Mouse (Mus musculus): Measurements from ENCODE around the gene Cpvl.

The Cpvl gene

DNA sequence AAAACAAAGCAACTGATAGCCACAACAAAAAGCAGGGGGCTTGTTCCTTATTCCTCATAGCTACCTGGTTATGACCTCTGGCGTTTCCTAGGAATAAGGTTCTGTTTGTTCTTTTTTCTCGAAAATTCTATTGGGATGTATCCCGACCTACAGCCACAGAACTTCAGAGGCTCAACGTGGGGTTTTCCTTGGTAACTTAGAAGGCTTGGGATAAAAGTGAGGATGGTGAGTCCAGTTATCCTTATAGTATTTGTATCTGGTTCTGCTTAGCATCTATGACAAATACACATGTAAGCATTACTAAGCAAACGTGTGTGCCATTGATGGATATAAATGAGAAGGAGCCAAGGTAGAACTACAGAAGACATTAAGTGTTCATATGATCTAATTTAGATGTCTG lies at the start of gene Cpvl:
Cpvl (minus strand) TSS at position 101 of the 400 bp plus-strand sequence.
- DNase-seq (ENCODE audit: low spot score in 2 of 2) = no peak

DNA sequence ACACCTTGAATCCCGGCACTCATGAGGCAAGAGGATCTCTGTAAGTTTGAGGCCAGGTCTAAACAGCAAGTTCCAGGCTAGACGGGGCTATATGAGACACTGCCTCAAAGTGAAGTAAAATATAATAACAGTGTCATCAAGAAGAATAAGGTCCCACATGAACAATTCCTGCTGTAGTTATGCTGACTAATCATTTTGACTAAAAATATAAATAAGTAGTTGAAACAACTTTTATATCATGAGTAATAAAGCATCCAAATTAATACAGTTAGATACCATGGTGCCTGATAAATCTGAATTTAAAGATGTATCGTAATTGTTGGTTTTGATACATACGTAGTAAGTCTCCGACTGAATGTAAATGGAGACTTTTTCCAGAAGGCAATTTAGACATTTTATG lies 45.4 kb upstream of the Cpvl start:
- no peak for DNase-seq (ENCODE audit: low spot score in 2 of 2)

DNA sequence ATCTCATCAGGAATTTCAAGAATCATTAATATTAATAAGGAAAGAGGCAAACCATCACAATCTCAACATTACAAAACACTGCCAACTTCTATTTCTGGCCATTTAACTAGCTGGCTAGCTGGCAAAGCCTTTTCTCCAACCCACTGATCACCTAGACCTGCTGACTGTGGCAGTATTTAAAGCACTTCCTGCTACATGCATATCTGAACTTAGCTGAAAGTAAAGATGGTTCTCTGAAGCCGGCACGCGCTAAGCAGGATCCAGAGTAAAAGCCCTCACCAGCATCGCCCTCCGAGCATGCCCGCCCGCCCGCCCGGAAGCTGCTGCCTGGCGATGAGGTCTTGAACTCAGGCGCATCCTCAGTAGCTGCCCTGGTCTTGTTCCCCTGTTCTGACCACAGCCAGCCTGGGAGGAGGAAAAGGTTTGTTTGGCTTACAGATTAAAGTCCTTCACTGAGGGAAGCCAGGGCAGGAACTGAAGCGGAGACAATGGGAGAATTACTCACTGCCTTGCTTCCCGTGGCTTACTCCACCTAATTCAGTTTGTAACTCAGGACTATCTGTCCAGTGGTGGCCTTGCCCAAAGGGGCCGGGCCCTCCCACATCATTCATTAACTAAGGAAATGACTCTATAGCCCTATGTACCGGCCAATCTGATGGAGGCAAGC lies 42.8 kb upstream of the Cpvl start:
- no peak for DNase-seq (ENCODE audit: low spot score in 2 of 2)

DNA sequence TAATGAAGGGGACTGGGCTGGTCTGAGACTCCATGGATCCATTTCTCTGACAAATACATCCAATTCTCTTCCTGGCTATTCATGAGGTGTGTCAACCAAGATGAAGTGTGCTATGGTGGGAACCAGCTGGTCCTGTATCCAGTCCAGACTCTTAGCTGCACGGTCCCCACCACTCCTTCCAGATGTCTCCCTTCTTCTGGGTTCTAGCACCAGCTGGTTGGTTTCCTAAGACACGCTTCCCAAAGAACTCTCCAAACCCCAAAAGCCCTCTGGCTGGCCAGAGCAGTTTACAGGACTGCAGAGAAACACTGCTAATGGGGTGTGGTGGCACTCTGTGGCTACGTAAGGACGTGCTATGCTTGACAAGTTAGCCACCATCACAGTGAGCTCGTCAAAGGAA lies 40.4 kb upstream of the Cpvl start:
- DNase-seq (ENCODE audit: low spot score in 2 of 2) = no peak

DNA sequence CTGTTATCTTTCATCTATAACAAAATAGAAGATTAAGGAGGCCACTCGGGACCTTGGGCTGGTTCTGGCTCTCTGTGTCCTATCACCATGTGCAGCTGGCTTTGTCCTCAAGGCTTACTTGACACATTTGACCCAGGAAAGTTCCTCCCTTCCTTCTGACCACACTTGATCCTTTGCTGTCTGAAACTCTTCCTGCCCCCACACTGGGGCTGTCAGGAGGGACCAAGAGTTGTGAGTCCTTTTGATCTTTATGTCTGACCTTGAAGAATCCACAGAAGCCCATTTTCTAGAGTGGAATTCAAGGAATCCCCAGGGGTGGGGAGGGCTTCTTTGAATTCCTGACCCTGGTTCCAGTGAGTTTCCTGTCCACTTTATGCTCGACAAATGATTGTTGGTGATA lies 39.6 kb upstream of the Cpvl start:
- DNase-seq (ENCODE audit: low spot score in 2 of 2) = no peak

DNA sequence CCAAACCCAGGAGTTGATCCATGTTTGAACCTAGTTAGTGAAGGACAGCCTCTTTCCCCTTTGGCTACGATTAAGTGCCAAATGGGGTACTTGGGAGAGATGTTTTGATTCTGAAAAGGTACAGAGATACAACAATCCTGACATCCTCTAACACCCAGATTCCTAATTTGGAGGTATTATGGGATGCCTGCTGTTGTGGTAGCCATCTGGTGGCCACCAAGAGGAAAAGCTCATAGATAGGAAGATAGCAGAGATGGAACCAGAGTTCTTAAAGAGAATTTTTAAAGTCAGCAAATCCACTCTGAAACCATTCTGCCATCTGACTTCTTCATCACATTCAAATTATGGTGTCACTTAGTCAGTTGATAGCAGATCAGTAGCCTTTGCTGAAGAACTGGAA lies 33.7 kb upstream of the Cpvl start:
- DNase-seq (ENCODE audit: low spot score in 2 of 2) = no peak

DNA sequence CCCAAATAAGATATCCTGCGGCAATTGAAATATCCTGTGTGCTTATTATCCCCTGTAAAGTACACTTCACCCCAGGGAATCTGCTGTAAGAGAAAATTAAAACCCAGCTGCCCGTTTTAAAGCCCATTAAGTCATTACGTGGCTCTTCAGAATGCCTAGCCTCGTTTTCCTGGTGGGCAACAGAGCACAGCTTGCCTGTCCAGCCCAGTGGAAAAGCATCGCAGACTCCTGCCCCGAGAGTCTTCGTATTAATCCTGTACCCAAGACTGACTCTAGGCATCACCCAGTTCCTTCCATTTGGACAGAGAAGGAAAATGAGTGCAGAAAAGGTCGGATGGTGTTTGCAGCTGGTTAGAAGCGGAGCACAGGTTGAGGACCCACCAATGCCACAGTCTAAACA lies 31.9 kb upstream of the Cpvl start:
- DNase-seq (ENCODE audit: low spot score in 2 of 2) = no peak

DNA sequence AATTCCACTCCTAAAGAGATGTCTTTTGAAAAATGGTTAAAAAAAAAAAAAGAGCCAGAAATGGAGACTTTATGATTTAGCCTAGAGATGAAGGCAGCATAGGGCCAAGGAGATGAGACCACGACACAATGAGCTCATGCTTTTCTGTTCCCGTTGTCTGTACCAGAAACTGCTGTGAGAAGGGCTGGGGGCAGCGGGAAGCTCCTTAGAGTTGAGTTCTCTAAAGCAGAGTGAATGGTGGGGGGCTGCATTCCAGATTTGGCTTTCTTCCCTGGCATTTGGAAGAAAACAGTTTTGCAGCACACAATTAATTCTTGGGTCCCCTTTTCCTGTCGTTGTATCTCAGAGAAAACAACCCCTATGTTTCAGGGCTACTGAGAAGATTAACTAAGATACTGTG lies 30.8 kb upstream of the Cpvl start:
- DNase-seq (ENCODE audit: low spot score in 2 of 2) = no peak

DNA sequence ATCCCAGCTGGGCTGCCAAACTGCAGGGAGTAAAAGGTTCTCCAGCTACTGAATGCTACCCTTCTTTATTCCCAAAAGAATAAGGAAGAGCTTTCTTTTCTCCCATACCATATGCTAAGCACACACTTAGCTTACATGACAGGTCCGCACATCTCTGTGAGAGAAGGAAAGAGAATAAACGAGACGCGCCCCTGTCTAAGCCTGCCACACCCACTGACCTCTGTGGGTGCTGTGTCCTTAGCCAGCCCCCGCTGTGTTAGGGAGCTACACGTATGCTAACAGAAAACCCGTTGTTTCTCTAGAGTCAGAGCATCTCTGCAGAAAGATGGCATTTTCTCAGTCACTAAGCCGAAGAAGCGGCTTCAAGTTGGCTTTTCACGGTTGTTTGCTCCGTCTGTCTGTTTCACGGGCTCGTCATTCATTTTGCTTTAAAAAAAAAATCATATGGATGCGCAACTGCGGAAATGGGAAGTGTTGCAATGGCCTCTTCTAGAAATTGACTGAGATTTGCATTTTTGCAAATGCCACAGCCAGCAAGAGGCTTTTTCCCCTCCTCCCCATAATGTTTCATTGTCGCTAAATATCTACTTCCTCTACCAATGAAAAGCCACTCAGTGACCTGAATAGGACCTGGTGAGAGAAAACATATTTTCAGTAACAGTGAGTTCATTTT lies 30.1 kb upstream of the Cpvl start:
- DNase-seq (ENCODE audit: low spot score in 2 of 2) = no peak

DNA sequence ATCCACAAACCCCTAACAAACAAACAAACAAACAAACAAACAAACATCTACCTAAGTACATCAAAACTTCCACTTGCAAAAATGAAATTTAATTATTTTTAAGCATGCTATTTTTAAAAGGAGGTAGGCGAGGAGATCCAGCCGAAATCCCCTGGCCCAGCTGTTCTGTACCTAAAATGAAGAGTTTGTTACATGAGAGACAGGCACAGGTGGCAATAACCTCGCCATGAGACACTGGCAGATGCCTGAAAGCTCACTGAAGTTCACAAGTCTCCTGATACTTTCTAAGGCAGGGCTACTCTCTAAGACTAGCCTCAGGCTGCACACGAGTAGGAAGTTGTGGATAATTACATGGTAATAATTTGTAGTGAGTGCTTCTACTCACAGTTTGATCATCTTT lies 26.8 kb upstream of the Cpvl start:
- no peak for DNase-seq (ENCODE audit: low spot score in 2 of 2)

DNA sequence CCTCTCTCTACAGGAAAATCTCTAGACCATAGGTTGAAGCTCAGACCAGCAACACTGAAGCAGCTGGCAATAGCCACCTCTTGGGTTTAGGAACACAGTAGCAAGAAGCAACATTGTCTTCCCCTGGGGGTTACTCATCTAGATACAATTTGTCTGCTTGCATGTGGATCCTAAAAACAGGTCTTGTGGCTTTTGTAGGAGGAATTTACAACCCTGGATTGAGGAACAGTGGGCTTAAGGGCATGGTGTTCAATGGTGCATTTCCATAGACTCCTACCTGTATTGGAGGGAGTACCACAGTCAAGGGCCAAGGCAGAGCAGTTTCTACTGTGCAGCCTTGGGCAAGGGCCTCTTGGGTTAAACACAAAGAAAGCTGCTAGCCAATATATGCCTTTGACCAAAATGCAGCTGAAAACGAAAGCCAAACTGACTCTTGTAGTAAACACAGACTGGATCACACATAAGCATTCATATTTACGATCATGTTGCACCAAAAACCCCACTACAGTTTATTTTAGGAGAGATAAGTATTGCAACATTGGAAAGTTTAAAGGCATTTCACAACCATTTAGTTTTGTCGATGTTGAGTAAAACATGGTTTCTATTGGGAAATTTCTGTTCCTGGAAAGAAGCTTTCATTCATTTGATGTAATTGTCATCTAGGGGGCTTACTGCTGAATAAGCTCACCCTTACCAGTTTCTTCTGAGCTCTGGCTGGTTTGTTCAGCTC lies 17.9 kb upstream of the Cpvl start:
- no peak for DNase-seq (ENCODE audit: low spot score in 2 of 2)

DNA sequence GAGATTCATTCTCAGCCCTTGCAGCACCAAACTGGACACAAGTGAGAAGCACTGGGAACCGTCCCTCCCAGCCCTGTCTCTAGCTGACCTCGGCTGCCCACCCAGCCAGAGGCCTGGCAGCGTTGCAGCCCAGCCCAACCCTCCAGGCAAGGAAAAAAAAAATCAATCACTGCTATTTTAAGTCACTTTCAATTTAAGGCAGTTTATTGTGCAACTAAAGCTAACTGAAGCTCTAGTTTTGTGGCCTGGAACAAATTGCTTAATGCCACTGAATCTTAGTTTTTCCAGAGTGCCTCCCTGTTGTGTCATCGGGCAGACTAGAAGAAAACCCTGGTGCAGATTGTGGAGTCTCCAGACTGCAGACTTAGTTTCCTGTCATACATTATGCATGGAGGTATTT lies 17.0 kb upstream of the Cpvl start:
- no peak for DNase-seq (ENCODE audit: low spot score in 2 of 2)

DNA sequence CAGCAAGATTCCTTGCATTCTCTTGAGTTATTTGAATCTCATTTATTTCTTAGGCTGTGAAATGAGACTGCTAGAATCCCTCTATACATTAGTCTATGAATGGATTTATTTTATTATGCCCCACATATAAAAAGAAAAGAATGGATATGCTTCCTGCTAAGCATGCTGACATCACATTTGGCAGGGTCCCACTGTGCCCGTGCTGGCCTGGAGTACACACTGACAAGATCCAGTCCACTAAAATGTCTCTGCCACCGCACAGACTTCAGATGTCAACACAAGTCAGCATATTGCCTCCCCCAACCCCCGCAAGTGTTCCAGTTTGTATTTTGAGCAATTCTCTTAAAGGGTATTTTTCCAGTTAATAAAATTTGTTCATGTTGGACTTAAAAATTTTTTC lies 13.9 kb upstream of the Cpvl start:
- no peak for DNase-seq (ENCODE audit: low spot score in 2 of 2)

DNA sequence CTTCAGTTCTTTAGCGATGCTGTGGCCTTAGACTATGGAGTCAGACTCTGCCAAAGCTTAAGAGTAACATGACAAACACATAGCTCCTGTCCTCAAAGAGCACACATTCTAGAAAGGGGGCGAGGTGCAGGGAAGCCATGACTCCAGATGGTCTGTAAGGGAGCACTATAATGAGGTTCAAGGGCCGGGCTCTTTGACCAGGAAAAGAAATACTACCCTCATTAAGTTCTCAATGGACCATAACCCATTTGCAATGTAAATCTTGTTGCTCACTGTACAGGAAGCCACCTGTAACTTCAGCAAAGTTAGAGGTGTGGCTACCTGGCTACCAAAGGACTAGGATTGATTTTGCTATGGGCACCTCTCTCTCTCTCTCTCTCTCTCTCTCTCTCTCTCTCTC lies 8.8 kb upstream of the Cpvl start:
- no peak for DNase-seq (ENCODE audit: low spot score in 2 of 2)

DNA sequence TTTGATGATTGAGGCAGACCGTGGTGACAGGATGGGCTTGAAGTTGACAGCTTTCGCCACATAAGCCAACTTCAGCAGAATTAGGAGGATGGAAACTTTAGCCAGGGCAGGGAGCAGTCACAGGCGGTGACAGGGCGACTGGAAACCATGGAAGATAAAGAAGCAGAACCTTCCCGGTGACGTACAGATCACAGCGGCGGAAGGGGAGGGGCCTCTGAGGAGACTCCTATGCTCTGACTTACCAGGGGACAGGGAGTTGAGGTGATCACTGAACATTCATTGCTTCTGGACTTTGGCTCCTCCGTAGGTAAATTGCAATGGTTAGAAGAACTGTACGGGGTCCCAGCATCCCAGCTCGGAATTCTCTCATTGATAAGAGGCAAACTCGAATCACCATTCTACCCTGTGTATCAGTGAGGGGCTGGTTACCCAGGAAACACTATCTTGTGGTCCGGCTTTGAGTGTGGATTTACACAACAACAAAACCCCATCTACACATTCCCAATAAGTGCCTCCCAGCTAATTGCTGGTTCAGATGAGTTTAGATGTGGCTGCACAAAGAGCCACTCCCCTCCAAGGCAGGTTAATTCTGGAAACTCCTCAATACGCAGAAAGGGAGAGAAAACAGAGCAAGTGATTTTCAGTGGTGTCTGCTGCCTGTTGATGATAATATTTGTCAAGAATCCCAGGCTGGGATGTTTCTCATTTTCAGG lies 8.0 kb upstream of the Cpvl start:
- no peak for DNase-seq (ENCODE audit: low spot score in 2 of 2)

DNA sequence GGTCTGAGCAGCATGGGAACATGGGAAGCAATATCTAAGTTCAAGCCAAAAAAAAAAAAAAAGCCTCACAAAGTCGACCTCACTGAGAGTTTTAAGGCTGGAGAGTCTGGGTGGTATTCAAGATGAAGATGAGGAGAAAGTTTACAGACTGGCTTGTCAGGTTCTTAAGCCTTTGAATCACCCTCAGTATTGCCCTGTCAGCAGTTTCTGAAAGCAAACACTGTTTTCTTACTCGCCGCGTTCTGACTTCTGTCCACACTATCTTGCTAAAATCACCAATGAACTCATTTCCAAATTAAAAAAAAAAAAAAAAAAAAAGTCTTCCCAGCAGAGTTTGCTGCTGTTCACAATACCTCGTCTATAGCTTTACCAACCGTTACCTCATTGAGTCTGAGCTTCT lies 5.3 kb upstream of the Cpvl start:
- no peak for DNase-seq (ENCODE audit: low spot score in 2 of 2)

DNA sequence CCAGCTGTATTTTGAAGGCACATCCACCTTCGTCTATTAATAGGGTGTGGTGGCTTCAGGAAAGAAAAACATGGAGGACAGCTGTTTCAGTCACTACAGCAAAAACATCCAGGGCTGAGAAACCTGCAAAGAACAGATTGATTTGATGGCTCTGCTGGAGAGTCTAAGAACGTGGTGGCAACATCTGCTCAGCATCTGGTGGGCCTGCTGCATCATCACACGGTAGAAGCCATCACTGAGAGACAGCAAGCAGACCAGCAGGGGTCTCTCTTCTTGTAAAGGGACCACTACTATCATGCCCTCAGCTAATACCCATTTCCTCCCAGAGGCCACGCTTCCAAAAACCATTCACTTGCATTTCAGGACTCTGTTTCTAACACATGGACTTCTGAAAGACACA lies 4.1 kb upstream of the Cpvl start:
- no peak for DNase-seq (ENCODE audit: low spot score in 2 of 2)

DNA sequence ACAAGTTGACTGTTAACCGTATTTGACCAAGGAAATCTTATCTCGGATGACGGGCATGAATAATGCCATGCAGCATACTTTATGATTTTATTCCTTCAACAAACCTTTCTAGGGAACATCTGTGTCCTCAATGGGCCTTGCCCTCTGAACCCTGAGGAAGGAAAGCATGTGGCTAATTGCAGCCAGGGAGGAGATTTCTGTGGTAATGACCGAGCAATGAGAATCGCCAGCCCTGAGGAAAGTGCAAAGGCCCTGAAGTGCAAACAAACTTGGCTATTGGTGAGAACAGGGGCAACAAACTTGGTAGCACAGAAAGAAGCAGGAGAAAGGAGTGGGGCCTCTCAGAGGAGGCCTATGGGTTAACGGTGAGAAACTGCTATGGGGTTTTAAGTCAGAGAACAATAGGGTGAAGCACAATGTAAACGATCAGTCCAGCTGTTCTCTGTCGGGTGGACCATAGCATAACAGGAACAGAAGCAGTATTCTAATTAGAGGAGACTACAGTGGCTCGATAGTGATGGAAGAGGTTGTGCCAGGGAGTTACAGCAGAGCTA lies 3.7 kb upstream of the Cpvl start:
- no peak for DNase-seq (ENCODE audit: low spot score in 2 of 2)

DNA sequence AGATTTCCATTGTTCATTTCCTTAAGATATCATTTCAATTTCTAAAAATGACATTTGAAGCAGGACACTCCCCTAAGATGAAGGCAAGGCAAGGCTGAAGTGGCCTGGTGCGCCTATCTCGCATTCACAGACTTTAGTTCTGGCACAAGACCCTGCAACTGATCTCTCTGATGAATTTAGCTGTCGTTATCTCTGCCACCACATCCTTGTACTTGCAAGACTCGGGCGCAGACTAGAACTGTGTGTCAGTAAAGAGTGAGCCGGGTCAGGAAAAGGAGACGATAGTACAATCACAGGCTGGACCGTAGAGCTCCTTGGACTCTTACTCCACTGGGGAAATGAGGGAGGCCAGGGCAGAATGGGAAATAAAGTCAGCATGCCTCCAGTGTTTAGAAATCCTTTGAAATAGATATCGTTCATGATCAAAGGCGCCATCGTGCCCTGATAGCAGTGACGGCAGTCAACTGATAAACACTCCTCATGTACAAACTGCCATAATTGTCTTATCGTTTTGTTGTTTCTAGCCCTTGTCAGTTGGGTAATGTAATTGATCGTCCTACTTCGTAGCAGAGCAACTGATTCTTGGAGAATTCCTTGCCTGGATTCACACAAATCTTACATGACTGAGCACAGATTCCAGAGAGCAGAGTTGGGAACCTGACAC lies 2.5 kb upstream of the Cpvl start:
- DNase-seq (ENCODE audit: low spot score in 2 of 2) = no peak

DNA sequence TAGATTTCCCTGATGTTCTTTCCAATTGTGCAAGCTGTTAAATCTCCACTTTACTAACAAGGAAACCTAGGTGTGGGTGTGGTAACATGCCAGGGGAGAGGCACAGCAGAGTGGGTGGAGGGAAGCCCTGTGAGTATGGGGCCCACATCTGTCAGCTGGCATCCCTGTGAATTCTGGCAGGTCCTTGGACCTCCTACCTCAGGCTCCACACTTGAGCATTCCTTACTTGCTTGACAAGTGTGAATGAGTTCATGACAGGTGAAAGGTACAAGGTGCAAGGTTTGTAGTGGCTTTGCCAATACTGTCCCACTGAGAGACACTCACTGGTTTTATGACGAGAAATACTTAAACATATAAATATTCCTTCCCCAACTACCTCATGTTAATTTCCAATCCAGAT lies 4.4 kb downstream of the Cpvl start:
- DNase-seq (ENCODE audit: low spot score in 2 of 2) = no peak

DNA sequence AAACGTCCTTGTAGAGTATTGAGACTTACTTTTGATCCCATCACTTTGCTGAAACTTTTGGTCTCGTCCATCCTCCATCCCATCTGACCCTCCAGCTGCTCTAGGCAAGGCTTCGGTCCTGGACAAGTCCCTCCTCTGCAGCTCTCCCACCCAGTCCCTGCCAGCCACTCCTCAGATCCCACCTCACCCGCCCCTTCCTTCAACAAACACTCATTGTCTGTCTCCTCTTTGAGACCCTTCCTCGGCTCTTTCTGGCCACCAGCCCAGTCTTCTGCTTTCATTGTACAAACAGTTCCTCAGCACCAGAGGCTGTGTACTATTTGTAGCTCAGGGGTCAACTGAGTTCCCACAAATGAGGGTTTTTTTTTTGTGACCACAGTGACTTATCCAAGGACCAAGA lies 5.0 kb downstream of the Cpvl start:
- no peak for DNase-seq (ENCODE audit: low spot score in 2 of 2)

DNA sequence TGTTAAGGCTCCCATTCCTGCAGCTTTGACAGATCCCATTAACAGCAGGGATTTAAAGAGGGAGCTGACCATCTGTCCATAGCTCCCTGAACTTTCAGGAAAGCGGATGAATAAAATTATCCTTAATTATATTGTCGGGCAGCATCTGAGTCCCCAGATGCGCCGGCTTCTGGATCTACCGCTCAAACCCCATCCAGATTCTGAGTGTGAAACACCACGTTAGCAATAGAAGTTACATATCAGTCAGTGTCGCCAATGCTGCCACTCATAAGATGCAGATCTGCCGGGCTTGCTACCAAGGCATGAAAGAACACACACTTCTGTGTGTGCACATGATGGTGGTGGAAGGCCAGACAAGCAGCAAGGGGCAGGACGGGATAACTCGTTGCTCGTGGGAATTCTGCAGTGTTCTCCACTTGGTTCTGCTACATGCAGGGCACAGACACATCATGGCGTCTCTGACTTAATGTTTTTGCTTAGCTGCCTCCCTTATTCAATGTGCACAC lies 6.2 kb downstream of the Cpvl start:
- no peak for DNase-seq (ENCODE audit: low spot score in 2 of 2)

All from spleen, postnatal 14 days (tissue).